Mouse (Mus musculus): ENCODE measurements around the gene Col1a1.

DNA sequence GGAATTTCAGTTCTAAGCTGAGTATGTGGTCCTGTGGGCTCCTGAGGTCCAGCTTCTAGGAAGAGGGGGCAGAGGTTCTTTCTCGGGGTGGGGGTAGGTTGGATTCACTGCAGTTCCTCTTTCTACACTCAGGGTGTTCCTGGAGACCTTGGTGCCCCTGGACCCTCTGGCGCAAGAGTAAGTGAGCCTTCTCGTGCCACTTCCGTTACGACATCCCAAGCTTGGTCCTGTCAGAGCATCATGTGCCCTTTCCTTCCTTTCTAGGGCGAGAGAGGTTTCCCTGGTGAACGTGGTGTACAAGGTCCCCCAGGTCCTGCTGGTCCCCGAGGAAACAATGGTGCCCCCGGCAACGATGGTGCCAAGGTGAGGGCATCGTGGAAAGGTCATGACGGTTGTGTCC is 9.2 kb downstream of the Col1a1 start:
- TF ChIP-seq CTCF (IDR thresholded peaks at IDR 0.05; ENCODE audit: borderline replicate concordance, control insufficient read depth, extremely low read depth, insufficient read depth, low read length, poor library complexity) (no peak), POLR2A (IDR thresholded peaks at IDR 0.05; ENCODE audit: control insufficient read depth, extremely low read depth, insufficient read depth, low read length, poor library complexity) (no peak)

All from thymus, adult 2 months (tissue).